Mouse (Mus musculus): ENCODE data around the gene Serpina1b. TPM values are rescaled to one million over a fixed set of nuclear protein-coding genes. Genes with fewer than 3 reads are reported as not detected.
"Not testable (repeated sequence)": the region's sequence is repeated elsewhere in the genome, so short reads cannot be mapped to it uniquely, and the experiment has no call there.

Serpina1b gene
- polyA plus RNA-seq, 1 experiment from 2014 or later, result not detected

- not testable (repeated sequence) for H3K27me3 ChIP-seq (ENCODE audit: control insufficient read depth, insufficient read depth, low read length); H3K4me1 ChIP-seq (replicated peaks; ENCODE audit: control insufficient read depth, insufficient read depth, low read length); H3K9me3 ChIP-seq (ENCODE audit: control insufficient read depth, low read length); H3K4me3 ChIP-seq (ENCODE audit: low read depth, low read length); H3K4me2 ChIP-seq (replicated peaks; ENCODE audit: low read depth, low read length); DNase-seq (ENCODE audit: low spot score); H3K27ac ChIP-seq (ENCODE audit: low read depth, low read length); ATAC-seq (ENCODE audit: low FRiP score); H3K9ac ChIP-seq (ENCODE audit: low read depth, low read length); H3K36me3 ChIP-seq (ENCODE audit: control insufficient read depth, insufficient read depth, low read length)
- WGBS, result 83% methylated on average over 5 of the region's 5 CpGs
Measured at GRCm38 (mm10) chr12:103823826-103824225, 6.3 kb downstream of the Serpina1b start.

GRCm38 (mm10) chr12:103773246-103773851 is 56.8 kb downstream of the Serpina1b start, which contains the start of gene Serpina1d:
Gene Serpina1d (minus strand): TSS chr12:103773592.
- WGBS, result 88% methylated on average over 6 of the region's 6 CpGs
- not testable (repeated sequence) for H3K4me3 ChIP-seq (ENCODE audit: low read depth, low read length); H3K4me1 ChIP-seq (replicated peaks; ENCODE audit: control insufficient read depth, insufficient read depth, low read length); DNase-seq (ENCODE audit: low spot score); H3K27ac ChIP-seq (ENCODE audit: low read depth, low read length); H3K4me2 ChIP-seq (replicated peaks; ENCODE audit: low read depth, low read length); ATAC-seq (ENCODE audit: low FRiP score); H3K9me3 ChIP-seq (ENCODE audit: control insufficient read depth, low read length); H3K36me3 ChIP-seq (ENCODE audit: control insufficient read depth, insufficient read depth, low read length); H3K27me3 ChIP-seq (ENCODE audit: control insufficient read depth, insufficient read depth, low read length); H3K9ac ChIP-seq (ENCODE audit: low read depth, low read length)

DNA sequence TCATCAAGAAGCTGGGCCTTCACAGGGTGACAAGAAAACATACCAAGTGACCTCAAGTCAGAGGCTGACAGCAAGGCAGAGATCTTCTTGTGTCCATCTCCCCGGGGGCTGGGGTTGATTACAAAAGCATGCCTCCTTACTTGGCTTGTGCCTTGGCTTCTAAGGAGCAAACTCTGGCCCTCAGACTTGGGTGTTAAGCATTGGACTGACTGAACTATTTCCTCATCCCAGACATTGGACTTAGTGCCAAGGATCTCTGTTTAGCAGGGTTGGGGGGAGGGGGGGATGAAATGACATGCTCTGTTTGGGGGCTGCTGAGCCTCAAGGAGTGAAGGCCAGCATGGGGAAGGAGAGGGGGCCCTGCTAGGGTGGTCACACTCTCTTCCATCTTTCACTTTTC is 59.6 kb downstream of the Serpina1b start:
- H3K27me3 ChIP-seq (ENCODE audit: control insufficient read depth, insufficient read depth, low read length); H3K9ac ChIP-seq (ENCODE audit: low read depth, low read length); H3K4me1 ChIP-seq (replicated peaks; ENCODE audit: control insufficient read depth, insufficient read depth, low read length); H3K4me2 ChIP-seq (replicated peaks; ENCODE audit: low read depth, low read length); ATAC-seq (ENCODE audit: low FRiP score); DNase-seq (ENCODE audit: low spot score); H3K4me3 ChIP-seq (ENCODE audit: low read depth, low read length); H3K36me3 ChIP-seq (ENCODE audit: control insufficient read depth, insufficient read depth, low read length); H3K27ac ChIP-seq (ENCODE audit: low read depth, low read length); H3K9me3 ChIP-seq (ENCODE audit: control insufficient read depth, low read length): not testable (repeated sequence)
- WGBS, result 60% methylated on average over 1 of the region's 1 CpGs

GRCm38 (mm10) chr12:103763083-103763482 is 67.1 kb downstream of the Serpina1b start:
- not testable (repeated sequence) for H3K4me1 ChIP-seq (replicated peaks; ENCODE audit: control insufficient read depth, insufficient read depth, low read length); DNase-seq (ENCODE audit: low spot score); H3K4me3 ChIP-seq (ENCODE audit: low read depth, low read length); H3K36me3 ChIP-seq (ENCODE audit: control insufficient read depth, insufficient read depth, low read length); H3K27ac ChIP-seq (ENCODE audit: low read depth, low read length); H3K27me3 ChIP-seq (ENCODE audit: control insufficient read depth, insufficient read depth, low read length); H3K9me3 ChIP-seq (ENCODE audit: control insufficient read depth, low read length); ATAC-seq (ENCODE audit: low FRiP score); H3K4me2 ChIP-seq (replicated peaks; ENCODE audit: low read depth, low read length); H3K9ac ChIP-seq (ENCODE audit: low read depth, low read length)
- 78% methylated on average over 3 of the region's 3 CpGs for WGBS

DNA sequence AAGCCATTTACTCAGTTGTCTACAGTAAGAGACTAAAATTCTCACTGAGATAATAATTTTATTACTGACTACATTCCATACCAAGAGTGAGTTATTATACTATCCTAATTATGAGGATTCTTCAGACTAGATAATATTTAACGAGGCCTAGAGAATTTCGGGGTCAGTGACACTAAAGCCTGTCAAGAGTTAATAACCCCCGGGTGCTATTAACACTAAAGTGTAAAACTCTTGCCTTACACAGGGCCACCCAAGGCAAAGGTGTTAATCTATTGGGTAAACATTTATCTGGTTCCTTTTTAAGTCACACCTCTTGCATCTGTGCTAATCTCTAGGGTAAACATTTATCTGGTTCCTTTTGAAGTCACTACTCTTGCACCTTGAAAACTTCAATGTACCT is 69.9 kb downstream of the Serpina1b start:
- H3K4me3 ChIP-seq (ENCODE audit: low read depth, low read length); ATAC-seq (ENCODE audit: low FRiP score); H3K27me3 ChIP-seq (ENCODE audit: control insufficient read depth, insufficient read depth, low read length); DNase-seq (ENCODE audit: low spot score); H3K27ac ChIP-seq (ENCODE audit: low read depth, low read length); H3K9me3 ChIP-seq (ENCODE audit: control insufficient read depth, low read length); H3K36me3 ChIP-seq (ENCODE audit: control insufficient read depth, insufficient read depth, low read length); H3K9ac ChIP-seq (ENCODE audit: low read depth, low read length); H3K4me1 ChIP-seq (replicated peaks; ENCODE audit: control insufficient read depth, insufficient read depth, low read length); H3K4me2 ChIP-seq (replicated peaks; ENCODE audit: low read depth, low read length): not testable (repeated sequence)
- WGBS, result 87% methylated on average over 3 of the region's 3 CpGs

GRCm38 (mm10) chr12:103745957-103746356 is 84.2 kb downstream of the Serpina1b start:
- not testable (repeated sequence) for H3K4me1 ChIP-seq (replicated peaks; ENCODE audit: control insufficient read depth, insufficient read depth, low read length); H3K27ac ChIP-seq (ENCODE audit: low read depth, low read length); H3K4me3 ChIP-seq (ENCODE audit: low read depth, low read length); H3K9ac ChIP-seq (ENCODE audit: low read depth, low read length); ATAC-seq (ENCODE audit: low FRiP score); H3K27me3 ChIP-seq (ENCODE audit: control insufficient read depth, insufficient read depth, low read length); DNase-seq (ENCODE audit: low spot score); H3K36me3 ChIP-seq (ENCODE audit: control insufficient read depth, insufficient read depth, low read length); H3K4me2 ChIP-seq (replicated peaks; ENCODE audit: low read depth, low read length); H3K9me3 ChIP-seq (ENCODE audit: control insufficient read depth, low read length)
- WGBS, result 88% methylated on average over 5 of the region's 5 CpGs

GRCm38 (mm10) chr12:103737791-103738580 is 92.2 kb downstream of the Serpina1b start:
- not testable (repeated sequence) for DNase-seq (ENCODE audit: low spot score); H3K4me1 ChIP-seq (replicated peaks; ENCODE audit: control insufficient read depth, insufficient read depth, low read length); H3K36me3 ChIP-seq (ENCODE audit: control insufficient read depth, insufficient read depth, low read length); ATAC-seq (ENCODE audit: low FRiP score); H3K4me3 ChIP-seq (ENCODE audit: low read depth, low read length); H3K27me3 ChIP-seq (ENCODE audit: control insufficient read depth, insufficient read depth, low read length); H3K9ac ChIP-seq (ENCODE audit: low read depth, low read length); H3K27ac ChIP-seq (ENCODE audit: low read depth, low read length); H3K4me2 ChIP-seq (replicated peaks; ENCODE audit: low read depth, low read length); H3K9me3 ChIP-seq (ENCODE audit: control insufficient read depth, low read length)
- 91% methylated on average over 5 of the region's 6 CpGs for WGBS

DNA sequence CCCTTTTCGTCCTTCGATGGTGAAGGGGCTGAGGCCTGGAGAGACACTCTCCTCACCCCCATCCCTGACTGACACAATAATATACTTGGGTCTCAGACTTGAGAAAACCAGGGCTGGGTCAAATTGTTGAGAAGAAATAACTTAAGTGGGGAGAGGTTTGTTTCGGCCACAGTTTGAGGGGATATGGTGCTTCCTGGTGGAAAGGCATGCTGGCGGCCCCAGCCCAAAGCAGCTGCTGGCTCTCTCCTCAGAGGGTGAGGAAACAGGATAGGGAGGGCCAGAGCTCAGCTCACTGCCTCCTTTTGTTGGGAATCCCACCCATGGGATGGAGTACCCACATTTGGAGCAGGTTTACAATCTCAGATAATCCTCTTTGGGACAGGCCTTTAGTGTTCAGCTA is 94.6 kb downstream of the Serpina1b start:
- DNase-seq (ENCODE audit: low spot score); H3K9me3 ChIP-seq (ENCODE audit: control insufficient read depth, low read length); ATAC-seq (ENCODE audit: low FRiP score); H3K27me3 ChIP-seq (ENCODE audit: control insufficient read depth, insufficient read depth, low read length); H3K9ac ChIP-seq (ENCODE audit: low read depth, low read length); H3K4me3 ChIP-seq (ENCODE audit: low read depth, low read length); H3K36me3 ChIP-seq (ENCODE audit: control insufficient read depth, insufficient read depth, low read length); H3K4me1 ChIP-seq (replicated peaks; ENCODE audit: control insufficient read depth, insufficient read depth, low read length); H3K27ac ChIP-seq (ENCODE audit: low read depth, low read length); H3K4me2 ChIP-seq (replicated peaks; ENCODE audit: low read depth, low read length): not testable (repeated sequence)
- 89% methylated on average over 4 of the region's 4 CpGs for WGBS

DNA sequence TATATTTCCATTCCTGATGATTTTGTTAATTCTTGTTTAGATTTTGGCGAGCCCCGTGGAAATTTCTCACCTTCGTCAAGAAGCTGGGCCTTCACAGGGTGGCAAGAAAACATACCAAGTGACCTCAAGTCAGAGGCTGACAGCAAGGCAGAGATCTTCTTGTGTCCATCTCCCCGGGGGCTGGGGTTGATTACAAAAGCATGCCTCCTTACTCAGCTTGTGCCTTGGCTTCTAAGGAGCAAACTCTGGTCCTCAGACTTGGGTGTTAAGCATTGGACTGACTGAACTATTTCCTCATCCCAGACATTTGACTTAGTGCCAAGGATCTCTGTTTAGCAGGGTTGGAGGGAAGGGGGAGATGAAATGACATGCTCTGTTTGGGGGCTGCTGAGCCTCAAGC is 95.1 kb downstream of the Serpina1b start:
- ATAC-seq (ENCODE audit: low FRiP score); DNase-seq (ENCODE audit: low spot score); H3K27ac ChIP-seq (ENCODE audit: low read depth, low read length); H3K4me3 ChIP-seq (ENCODE audit: low read depth, low read length); H3K9me3 ChIP-seq (ENCODE audit: control insufficient read depth, low read length); H3K9ac ChIP-seq (ENCODE audit: low read depth, low read length); H3K27me3 ChIP-seq (ENCODE audit: control insufficient read depth, insufficient read depth, low read length); H3K36me3 ChIP-seq (ENCODE audit: control insufficient read depth, insufficient read depth, low read length); H3K4me1 ChIP-seq (replicated peaks; ENCODE audit: control insufficient read depth, insufficient read depth, low read length); H3K4me2 ChIP-seq (replicated peaks; ENCODE audit: low read depth, low read length): not testable (repeated sequence)
- 80% methylated on average over 4 of the region's 4 CpGs for WGBS

Measured in hindbrain, embryonic 11.5 days (tissue).